Comparison of ENCODE assay signal across 15 mouse cellular contexts in genomic region chr2:152733201-152733600, GRCm38 (mm10). TPM values are rescaled to one million over a fixed set of nuclear protein-coding genes. Genes with fewer than 3 reads are reported as not detected.
DNase-seq lines count a peak whose midpoint lies in the region; ATAC-seq and TF ChIP-seq lines count a peak whose summit lies in the region.
"Had no signal": no experiment of that assay in that cellular context is flagged by ENCODE, and none has a peak within 500 bp of the region (broad histone marks: within the 10 kb centered on the region; RNA-seq: fewer than 3 reads in every experiment).

No protein-coding gene starts in this region.

- H3K4me2 ChIP-seq in intestine, embryonic 15.5 days (replicated peaks): no peak overlapping the region
- H3K4me2 ChIP-seq in intestine, postnatal 0 days (replicated peaks; ENCODE audit: low read depth): no peak overlapping the region
- H3K4me2 ChIP-seq: hindbrain, embryonic 14.5 days; neural tube, embryonic 13.5 days had no signal

- 75% methylated on average over 2 of the region's 2 CpGs for WGBS in intestine, embryonic 15.5 days
- WGBS in intestine, postnatal 0 days: 48% methylated on average over 2 of the region's 2 CpGs

- ATAC-seq in intestine, embryonic 15.5 days: no peak
- no peak for ATAC-seq in intestine, postnatal 0 days
- ATAC-seq: forebrain, embryonic 16.5 days had no signal

- peak overlapping the region; percentile 28; the same call in 1 of the 2 replicates for H3K27ac ChIP-seq in intestine, embryonic 15.5 days
- no peak overlapping the region for H3K27ac ChIP-seq in intestine, postnatal 0 days (ENCODE audit: low read depth, low read length)
- H3K27ac ChIP-seq: hindbrain, embryonic 14.5 days; macrophage; neural tube, embryonic 13.5 days had no signal

- no peaks in the 10 kb centered on the region for H3K9me3 ChIP-seq in intestine, embryonic 15.5 days
- no peaks in the 10 kb centered on the region for H3K9me3 ChIP-seq in intestine, postnatal 0 days (ENCODE audit: control insufficient read depth)
- H3K9me3 ChIP-seq: neural tube, embryonic 13.5 days had no signal

- no peak overlapping the region for H3K9ac ChIP-seq in intestine, embryonic 15.5 days
- H3K9ac ChIP-seq in intestine, postnatal 0 days (ENCODE audit: low read depth, low read length): no peak overlapping the region
- H3K9ac ChIP-seq: hindbrain, embryonic 14.5 days; neural tube, embryonic 13.5 days had no signal

- H3K4me3 ChIP-seq in intestine, embryonic 15.5 days (replicated peaks): no peak overlapping the region
- no peak overlapping the region for H3K4me3 ChIP-seq in intestine, postnatal 0 days (ENCODE audit: low read depth, low read length)
- H3K4me3 ChIP-seq: neural tube, embryonic 13.5 days had no signal

- H3K27me3 ChIP-seq in intestine, embryonic 15.5 days (replicated peaks): no peaks in the 10 kb centered on the region
- H3K27me3 ChIP-seq in intestine, postnatal 0 days (replicated peaks; ENCODE audit: control insufficient read depth, insufficient read depth, low read length): no peaks in the 10 kb centered on the region
- H3K27me3 ChIP-seq: neural tube, embryonic 13.5 days had no signal

- peak; percentile 31 to 36 for DNase-seq in B cell, adult 2 months
- DNase-seq in fat pad, adult 2 months (ENCODE audit: extremely low read depth, low read depth, low spot score): peak; percentile 84
- DNase-seq in retina, postnatal 1 day: peak; percentile 27
- no peak for DNase-seq in urinary bladder, adult 18-20 months (ENCODE audit: low spot score in 2 of 2)
- no peak for DNase-seq in ovary, adult 18-20 months (ENCODE audit: low spot score)
- DNase-seq: cerebellum, adult 8-10 months; layer of hippocampus, postnatal 36 days; left cerebral cortex, postnatal 4 days; midbrain, embryonic 14.5 days had no signal

- no peak for TF ChIP-seq CTCF in intestine, postnatal 0 days (IDR thresholded peaks at IDR 0.05; ENCODE audit: low read depth)

- peaks cover 51% of the 10 kb centered on the region for H3K4me1 ChIP-seq in intestine, embryonic 15.5 days (replicated peaks)
- H3K4me1 ChIP-seq in intestine, postnatal 0 days (replicated peaks; ENCODE audit: control insufficient read depth, insufficient read depth, low read length): peaks cover 19% of the 10 kb centered on the region

- no peaks in the 10 kb centered on the region for H3K36me3 ChIP-seq in intestine, embryonic 15.5 days
- no peaks in the 10 kb centered on the region for H3K36me3 ChIP-seq in intestine, postnatal 0 days (ENCODE audit: control insufficient read depth, insufficient read depth)
- H3K36me3 ChIP-seq: neural tube, embryonic 13.5 days had no signal

RNA-seq across cellular contexts. Expression of gene Id1, which starts 2.9 kb away (rescaled TPM):
- 102 and 116 TPM in 2 replicates for polyA plus RNA-seq in intestine, embryonic 15.5 days (2015; fragmentation: Nextera tagmentation; extraction: Ambion mirVana)
- 76.1 and 92.4 TPM in 2 replicates for polyA plus RNA-seq in intestine, postnatal 0 days (2015; fragmentation: Nextera tagmentation; extraction: Ambion mirVana)

RNA-seq across cellular contexts. Expression of gene Cox4i2, which starts 20.8 kb away (rescaled TPM):
- 12.2 and 14.2 TPM in 2 replicates for polyA plus RNA-seq in intestine, embryonic 15.5 days (2015; fragmentation: Nextera tagmentation; extraction: Ambion mirVana)
- polyA plus RNA-seq in intestine, postnatal 0 days (2015; fragmentation: Nextera tagmentation; extraction: Ambion mirVana): 9.3 and 9.5 TPM in 2 replicates
- polyA plus RNA-seq: macrophage had no signal

RNA-seq across cellular contexts. Expression of gene Mcts2, which starts 46.4 kb away (rescaled TPM):
- 26.3 and 26.8 TPM in 2 replicates for polyA plus RNA-seq in intestine, embryonic 15.5 days (2015; fragmentation: Nextera tagmentation; extraction: Ambion mirVana)
- 19.0 and 21.5 TPM in 2 replicates for polyA plus RNA-seq in intestine, postnatal 0 days (2015; fragmentation: Nextera tagmentation; extraction: Ambion mirVana)

Comparison
In these comparisons a context has a peak if more than half of its experiments do, and no peak if none do; other contexts are left out.
1. DNase-seq: peak in B cell, adult 2 months (2 of 2), fat pad, adult 2 months (single experiment) and retina, postnatal 1 day (single experiment); none in urinary bladder, adult 18-20 months (0 of 2) and ovary, adult 18-20 months (single experiment).